Mouse (Mus musculus): ENCODE results near the gene Rnf34. TPM values are rescaled to one million over a fixed set of nuclear protein-coding genes. Genes with fewer than 3 reads are reported as not detected.
A peak's percentile ranks its signal among the peaks of the same experiment; 100 is the strongest.

Rnf34 gene
- polyA plus RNA-seq, 1 experiment, result 30.9 TPM

DNA sequence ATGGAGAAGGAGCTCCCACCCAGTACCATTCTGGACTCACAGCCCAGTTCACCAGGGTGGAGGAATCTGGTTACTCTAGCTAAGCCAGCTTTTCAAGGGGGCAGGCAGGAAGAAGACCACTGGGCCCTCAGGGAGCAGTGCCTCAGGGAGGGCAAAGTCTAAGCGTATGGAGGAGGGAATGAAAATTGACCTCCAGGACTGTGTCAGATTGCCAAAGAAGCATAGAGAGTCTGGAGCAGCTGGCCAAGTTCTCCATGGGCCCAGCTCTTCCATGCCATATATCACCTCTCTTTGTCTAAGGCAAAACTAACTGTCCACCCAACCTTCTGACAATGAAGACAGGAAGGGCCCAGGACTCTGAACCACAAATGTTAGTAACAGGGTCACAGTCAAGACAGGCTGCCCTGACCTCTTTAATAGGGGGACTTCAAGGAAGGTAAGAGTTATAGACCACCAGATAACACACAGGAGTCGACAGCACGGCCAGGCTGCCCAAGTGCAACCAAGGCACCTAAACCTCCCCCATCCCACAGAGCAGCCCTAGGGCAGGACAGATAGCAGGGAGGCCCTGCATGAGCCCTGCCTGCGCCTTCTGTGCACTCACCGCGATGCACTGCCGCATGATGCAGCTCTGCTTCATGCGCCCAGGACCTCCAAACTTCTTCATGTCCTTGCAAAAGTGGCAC, 38.2 kb downstream of the Rnf34 start:
- TF ChIP-seq POLR2A (IDR thresholded peaks at IDR 0.05; ENCODE audit: borderline replicate concordance, extremely low read depth, insufficient read depth, insufficient read length, poor library complexity, severe bottlenecking), result no peak
- no peak for TF ChIP-seq CTCF (IDR thresholded peaks at IDR 0.05; ENCODE audit: borderline replicate concordance, extremely low read depth, insufficient read depth, insufficient read length)
- no peak for DNase-seq (ENCODE audit: low read depth)

DNA sequence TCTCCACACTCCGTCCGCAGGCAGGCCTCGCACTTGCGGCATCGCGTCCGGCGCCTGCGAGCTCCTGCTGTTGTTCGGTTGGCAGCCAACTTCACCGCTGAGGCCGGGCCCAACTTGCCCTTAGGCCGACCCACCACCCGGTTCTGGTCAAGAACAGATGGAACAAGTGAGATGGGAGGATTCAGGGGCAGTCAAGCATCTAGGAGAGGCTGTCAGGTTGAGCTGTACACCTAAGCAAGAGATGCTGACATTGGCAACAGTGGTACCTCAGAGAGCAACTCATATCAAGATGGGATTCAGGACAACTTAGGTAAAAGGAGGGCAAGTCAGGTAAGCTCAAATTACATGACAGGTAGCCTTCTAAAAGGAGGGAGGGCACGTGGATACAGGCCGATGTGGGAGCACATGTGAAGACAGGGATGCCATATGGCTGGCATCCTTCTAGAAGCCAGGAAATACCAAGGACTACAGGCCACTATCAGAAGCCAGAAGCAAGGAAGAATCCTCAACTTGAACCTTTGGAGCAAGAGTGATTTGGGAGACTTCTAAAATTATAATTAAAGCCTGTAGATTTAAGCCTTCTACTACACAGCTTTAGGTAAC, 38.9 kb downstream of the Rnf34 start:
- TF ChIP-seq POLR2A (IDR thresholded peaks at IDR 0.05; ENCODE audit: borderline replicate concordance, extremely low read depth, insufficient read depth, insufficient read length, poor library complexity, severe bottlenecking), result no peak
- no peak for TF ChIP-seq CTCF (IDR thresholded peaks at IDR 0.05; ENCODE audit: borderline replicate concordance, extremely low read depth, insufficient read depth, insufficient read length)
- DNase-seq (ENCODE audit: low read depth), result no peak

DNA sequence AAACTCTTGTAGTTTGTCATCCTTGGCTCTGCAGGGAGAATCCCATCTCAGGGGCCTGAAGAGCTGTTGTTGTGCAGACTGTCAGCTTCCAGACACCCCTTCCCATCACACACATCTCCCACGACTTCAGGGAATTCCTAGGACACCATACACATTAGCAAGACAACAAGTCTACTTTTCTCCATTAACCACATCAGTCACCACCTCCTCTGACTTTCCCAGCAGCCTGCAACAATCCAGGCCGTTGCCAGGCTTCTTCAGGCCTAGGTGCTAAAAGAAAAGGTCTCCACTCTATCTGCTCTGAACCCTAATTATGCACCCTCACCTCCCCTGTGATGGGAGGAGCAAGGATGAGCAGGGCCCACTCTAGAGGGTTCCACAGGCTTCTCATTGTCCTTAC, 40.5 kb downstream of the Rnf34 start:
- no peak for TF ChIP-seq CTCF (IDR thresholded peaks at IDR 0.05; ENCODE audit: borderline replicate concordance, extremely low read depth, insufficient read depth, insufficient read length)
- no peak for TF ChIP-seq POLR2A (IDR thresholded peaks at IDR 0.05; ENCODE audit: borderline replicate concordance, extremely low read depth, insufficient read depth, insufficient read length, poor library complexity, severe bottlenecking)
- DNase-seq (ENCODE audit: low read depth), result no peak

DNA sequence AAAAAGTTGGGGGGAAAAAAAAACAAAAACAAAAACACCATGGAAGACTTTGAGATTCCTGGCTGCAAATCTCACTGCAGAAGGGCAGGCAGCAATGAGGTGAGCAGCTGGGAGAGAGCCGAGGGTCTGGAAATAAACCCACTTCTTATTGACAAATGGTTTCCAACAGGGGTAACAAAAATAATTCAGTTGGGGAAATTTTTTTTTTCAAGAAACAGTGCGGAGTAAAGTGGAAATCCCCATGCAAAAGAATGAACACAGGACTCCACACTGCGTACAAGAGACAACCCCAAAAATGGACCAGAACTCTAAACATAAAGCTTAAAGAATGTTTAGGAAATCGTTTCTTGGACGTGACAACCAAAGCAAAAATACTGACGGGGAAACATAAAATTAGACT, 43.4 kb downstream of the Rnf34 start:
- DNase-seq (ENCODE audit: low read depth), result no peak
- TF ChIP-seq CTCF (IDR thresholded peaks at IDR 0.05; ENCODE audit: borderline replicate concordance, extremely low read depth, insufficient read depth, insufficient read length) (no peak), POLR2A (IDR thresholded peaks at IDR 0.05; ENCODE audit: borderline replicate concordance, extremely low read depth, insufficient read depth, insufficient read length, poor library complexity, severe bottlenecking) (no peak)

DNA sequence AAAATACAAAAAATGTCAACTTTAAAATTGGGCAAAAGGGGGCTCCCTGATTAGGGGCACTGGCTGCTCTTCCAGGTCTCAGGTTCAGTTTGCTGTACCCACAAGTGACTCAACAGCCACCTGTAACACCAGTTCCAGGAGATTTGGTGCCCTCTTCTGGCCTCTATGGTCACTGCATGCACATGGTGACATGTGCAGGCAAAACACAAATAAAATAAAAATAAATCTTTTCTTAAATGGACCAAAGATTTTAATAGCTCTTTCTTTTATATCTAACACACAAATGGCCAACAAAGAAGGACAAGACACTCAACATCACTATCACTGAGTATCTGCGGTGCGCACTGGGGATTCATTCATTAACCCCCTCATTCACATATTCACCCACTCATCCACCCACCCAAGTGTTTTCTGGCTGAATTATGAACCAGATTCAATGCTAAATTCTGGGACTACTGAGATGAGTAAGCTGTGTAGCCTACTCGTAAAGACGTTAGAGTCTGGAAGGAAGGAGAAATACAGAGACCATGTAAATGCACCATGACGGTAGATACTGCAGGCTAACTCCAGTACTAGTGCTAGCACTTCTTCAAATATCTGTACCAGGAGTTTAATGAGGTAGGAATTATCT, 44.3 kb downstream of the Rnf34 start:
- peak; percentile 68; the same call in 1 of the 2 replicates for TF ChIP-seq CTCF (IDR thresholded peaks at IDR 0.05; ENCODE audit: borderline replicate concordance, extremely low read depth, insufficient read depth, insufficient read length)
- TF ChIP-seq POLR2A (IDR thresholded peaks at IDR 0.05; ENCODE audit: borderline replicate concordance, extremely low read depth, insufficient read depth, insufficient read length, poor library complexity, severe bottlenecking), result no peak
- peak; percentile 60 for DNase-seq (ENCODE audit: low read depth)

DNA sequence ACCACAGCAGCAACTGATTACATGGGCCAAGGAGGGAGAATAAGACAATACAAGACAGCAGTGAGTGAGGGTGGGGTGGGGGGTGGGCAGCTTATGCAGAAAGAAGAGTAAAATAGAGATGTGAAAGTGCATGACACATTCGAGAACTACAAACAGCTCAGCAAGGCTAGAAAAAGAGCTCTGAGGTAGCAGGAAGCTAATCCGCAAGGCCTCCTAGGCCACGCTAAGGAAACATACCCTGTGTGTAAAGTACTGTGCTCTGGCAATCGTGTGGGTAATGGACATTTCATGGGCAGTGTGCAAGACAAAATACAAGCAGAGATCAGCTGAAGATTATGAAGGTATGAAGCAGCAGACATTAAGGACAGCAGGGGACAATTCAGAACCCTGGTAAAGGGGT, 45.0 kb downstream of the Rnf34 start:
- DNase-seq (ENCODE audit: low read depth), result no peak
- TF ChIP-seq POLR2A (IDR thresholded peaks at IDR 0.05; ENCODE audit: borderline replicate concordance, extremely low read depth, insufficient read depth, insufficient read length, poor library complexity, severe bottlenecking) (no peak), CTCF (IDR thresholded peaks at IDR 0.05; ENCODE audit: borderline replicate concordance, extremely low read depth, insufficient read depth, insufficient read length) (no peak)

DNA sequence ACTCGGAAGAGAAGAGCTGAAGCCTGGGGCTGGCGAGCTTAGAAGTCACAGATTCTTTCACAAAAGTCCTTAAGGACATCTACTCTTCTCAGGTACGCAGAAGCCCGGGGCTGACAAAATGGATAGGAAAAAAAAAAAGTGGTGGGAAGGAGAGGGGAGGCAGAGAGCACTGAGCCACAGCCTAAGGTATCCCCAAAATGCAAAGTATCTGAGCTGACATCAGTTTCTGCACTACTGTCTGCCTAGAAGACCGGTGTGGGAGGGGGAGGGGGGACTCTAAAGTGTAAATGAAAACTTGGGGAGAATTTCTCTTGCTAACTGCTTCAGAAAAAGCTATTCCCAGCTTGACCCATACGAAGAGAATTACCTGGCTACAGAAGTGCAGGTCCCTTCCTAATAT, 48.3 kb downstream of the Rnf34 start:
- DNase-seq (ENCODE audit: low read depth), result no peak
- TF ChIP-seq CTCF (IDR thresholded peaks at IDR 0.05; ENCODE audit: borderline replicate concordance, extremely low read depth, insufficient read depth, insufficient read length), result no peak
- no peak for TF ChIP-seq POLR2A (IDR thresholded peaks at IDR 0.05; ENCODE audit: borderline replicate concordance, extremely low read depth, insufficient read depth, insufficient read length, poor library complexity, severe bottlenecking)

DNA sequence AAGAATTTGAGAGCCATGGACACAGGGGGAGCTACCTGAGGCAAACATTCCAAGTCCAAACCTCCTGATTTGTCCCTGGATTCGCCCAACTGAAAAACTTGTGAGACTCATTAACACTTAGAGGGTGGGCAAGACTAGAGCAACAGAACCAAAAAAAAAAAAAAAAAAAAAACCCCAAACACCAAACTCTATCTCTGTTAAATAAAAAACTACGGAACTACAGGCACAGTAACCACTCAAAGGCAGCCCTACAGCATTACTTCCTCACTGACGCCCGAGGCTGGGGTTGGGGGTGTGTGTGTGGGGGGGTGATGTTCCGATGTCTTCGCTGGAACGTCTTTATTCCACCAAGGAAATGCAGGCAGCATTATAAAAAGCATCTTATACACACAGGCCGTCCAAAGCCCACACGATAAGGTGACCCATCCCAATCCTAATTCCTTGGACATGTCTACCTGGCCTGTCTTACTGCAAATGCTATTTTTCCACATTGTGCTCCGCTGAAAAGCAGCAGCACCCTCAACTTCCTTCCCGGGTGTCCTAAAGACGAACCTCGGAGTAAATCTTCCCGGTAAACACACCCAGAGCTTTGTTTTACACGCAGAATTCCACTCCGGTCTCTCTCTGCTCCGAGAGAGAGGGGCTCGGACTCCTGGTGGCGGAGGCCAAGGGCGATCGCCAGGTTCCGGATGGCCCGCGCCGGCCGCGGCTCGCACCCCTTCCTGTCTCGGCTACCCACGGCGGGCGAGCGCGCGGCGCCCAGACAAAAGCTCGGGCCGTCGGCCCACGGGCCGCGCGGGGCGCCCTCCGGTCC, 49.3 kb downstream of the Rnf34 start:
- peak; percentile 35 for DNase-seq (ENCODE audit: low read depth)
- TF ChIP-seq POLR2A (IDR thresholded peaks at IDR 0.05; ENCODE audit: borderline replicate concordance, extremely low read depth, insufficient read depth, insufficient read length, poor library complexity, severe bottlenecking) (no peak), CTCF (IDR thresholded peaks at IDR 0.05; ENCODE audit: borderline replicate concordance, extremely low read depth, insufficient read depth, insufficient read length) (no peak)

DNA sequence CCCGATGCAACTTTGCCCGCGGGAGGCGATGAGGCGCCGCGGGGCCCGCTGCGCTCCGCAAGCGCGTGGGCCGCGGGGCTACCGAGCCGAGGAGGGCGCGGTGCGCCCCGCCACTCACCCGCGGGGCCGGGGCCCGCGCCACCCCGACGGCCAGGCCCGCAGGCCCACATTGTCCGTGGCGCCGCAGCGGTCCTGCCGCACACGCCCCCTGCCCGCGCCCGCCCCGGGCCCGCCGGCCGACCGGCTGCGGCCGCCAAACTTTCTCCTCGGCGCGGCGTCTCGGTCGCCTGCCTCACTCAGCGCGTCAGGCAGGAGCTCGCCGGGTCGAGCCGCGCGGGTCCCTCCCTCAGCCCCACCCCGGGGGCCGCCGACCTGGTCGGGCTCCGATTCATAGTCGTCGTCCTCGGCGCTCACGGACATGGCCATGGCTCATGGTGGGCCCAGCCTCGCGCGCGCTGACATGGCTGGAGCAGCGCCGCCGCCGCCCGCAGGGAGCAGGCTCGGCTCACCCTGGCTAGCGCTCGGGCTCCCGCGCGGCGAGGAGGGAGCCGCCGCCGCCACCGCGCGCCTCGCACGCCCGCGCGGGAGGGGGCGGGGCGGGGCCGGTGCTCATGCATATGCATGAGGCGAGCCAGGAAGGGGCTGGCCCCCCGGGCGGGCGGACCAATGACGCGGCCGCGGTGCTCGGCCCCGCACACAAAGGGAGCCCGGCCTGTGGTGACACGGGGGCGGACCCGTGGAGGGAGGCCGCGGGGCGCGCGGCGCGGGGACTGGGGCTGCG, 50.1 kb downstream of the Rnf34 start:
- TF ChIP-seq POLR2A (IDR thresholded peaks at IDR 0.05; ENCODE audit: borderline replicate concordance, extremely low read depth, insufficient read depth, insufficient read length, poor library complexity, severe bottlenecking) (peak; percentile 84), CTCF (IDR thresholded peaks at IDR 0.05; ENCODE audit: borderline replicate concordance, extremely low read depth, insufficient read depth, insufficient read length) (no peak)
- DNase-seq (ENCODE audit: low read depth), result peak; percentile 95

DNA sequence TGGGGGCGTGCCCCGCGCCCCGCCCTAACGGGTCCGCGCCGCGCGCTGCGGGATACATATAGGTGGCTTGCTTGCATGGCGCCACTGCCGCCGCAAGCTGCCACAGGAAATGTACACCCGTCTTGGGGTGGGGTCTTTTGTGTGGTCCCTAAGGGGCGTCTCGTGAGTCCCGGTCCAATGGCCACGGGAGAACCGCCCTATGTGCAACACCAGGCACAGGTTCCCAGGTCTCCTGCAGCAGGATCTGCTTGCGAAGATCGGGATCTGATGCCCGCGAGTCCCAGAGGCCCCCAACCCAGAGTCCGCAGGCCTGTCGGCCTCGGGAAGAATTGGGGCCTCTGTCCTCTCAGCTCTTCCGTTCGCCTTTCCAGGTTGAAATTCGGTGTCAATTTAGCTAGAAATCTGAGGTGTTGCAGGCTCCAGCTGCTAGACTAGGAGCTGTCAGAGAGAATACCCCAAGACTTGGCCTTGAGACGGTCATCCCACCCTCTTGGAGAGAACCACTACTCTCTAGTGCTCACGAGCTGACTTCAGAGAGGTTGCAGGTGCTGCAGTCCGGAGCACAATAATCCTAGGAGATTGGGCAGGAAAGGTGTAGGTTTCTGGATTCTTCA, 50.8 kb downstream of the Rnf34 start:
- no peak for TF ChIP-seq CTCF (IDR thresholded peaks at IDR 0.05; ENCODE audit: borderline replicate concordance, extremely low read depth, insufficient read depth, insufficient read length)
- TF ChIP-seq POLR2A (IDR thresholded peaks at IDR 0.05; ENCODE audit: borderline replicate concordance, extremely low read depth, insufficient read depth, insufficient read length, poor library complexity, severe bottlenecking), result no peak
- no peak for DNase-seq (ENCODE audit: low read depth)

Data from brain, embryonic 14.5 days (tissue).